Mouse (Mus musculus) midbrain, embryonic 14.5 days (tissue): ENCODE results near the gene Map3k5. TPM values are rescaled to one million over a fixed set of nuclear protein-coding genes. Genes with fewer than 3 reads are reported as not detected.

Experiments used
- ATAC-seq: fragments of 200-750 bp; cut with Nextera tagmentation; 2 replicates; pipeline ENCODE4 v1.8.0; 2017; ENCODE audit warnings: moderate number of reproducible peaks, moderate library complexity; ENCODE audit not compliant: low FRiP score, low TSS enrichment
- DNase-seq: peaks from one replicate; pipeline ENCODE4 v3.0.0-alpha.2; 2015
- H3K27ac ChIP-seq: fragments of 300-500 bp; sonication (generic); replicated peaks from 2 replicates; pipeline ENCODE4 v1.5.1; 2014; ENCODE audit warnings: mild to moderate bottlenecking, low read depth, low read length, moderate library complexity
- H3K27me3 ChIP-seq: fragments of 300-500 bp; sonication (generic); 2 replicates; pipeline ENCODE4 v1.6.1; 2014; ENCODE audit warnings: low read length, control low read depth, mixed read lengths; ENCODE audit not compliant: control insufficient read depth, insufficient read depth
- H3K36me3 ChIP-seq: fragments of 300-500 bp; sonication (generic); 2 replicates; pipeline ENCODE4 v1.6.1; 2014; ENCODE audit warnings: low read length, control low read depth; ENCODE audit not compliant: control insufficient read depth, insufficient read depth
- H3K4me1 ChIP-seq: fragments of 300-500 bp; sonication (generic); 2 replicates; pipeline ENCODE4 v1.6.1; 2014; ENCODE audit warnings: mild to moderate bottlenecking, antibody characterized with exemption, low read length, control low read depth; ENCODE audit not compliant: control insufficient read depth, insufficient read depth
- H3K4me2 ChIP-seq: fragments of 300-500 bp; sonication (generic); 2 replicates; pipeline ENCODE4 v1.6.1; 2014; ENCODE audit warnings: mild to moderate bottlenecking, low read length, moderate library complexity
- H3K4me3 ChIP-seq: fragments of 300-500 bp; sonication (generic); replicated peaks from 2 replicates; pipeline ENCODE4 v1.5.1; 2014; ENCODE audit warnings: low read depth, low read length
- H3K9ac ChIP-seq: fragments of 300-500 bp; sonication (generic); replicated peaks from 2 replicates; pipeline ENCODE4 v1.6.1; 2014; ENCODE audit warnings: mild to moderate bottlenecking, low read length, moderate library complexity
- H3K9me3 ChIP-seq: fragments of 300-500 bp; sonication (generic); 2 replicates; pipeline ENCODE4 v1.6.1; 2016; ENCODE audit warnings: low read length, control low read depth, mixed read lengths; ENCODE audit not compliant: control insufficient read depth
- WGBS: fragments of 180-500 bp; shearing (Covaris S2); extraction: QIAGEN DNeasy Blood & Tissue Kit; methylation state at CpG from one replicate; pipeline ENCODE4 v1.1.7; 2014; 5-methylcytosine and 5-hydroxymethylcytosine counted together
- polyA plus RNA-seq: library from polyadenylated mRNA; unstranded; fragments of >200 nt; fragmentation: Nextera tagmentation; extraction: Ambion mirVana; gene quantifications from 2 replicates; pipeline ENCODE4 v1.2.1, GENCODE M21; 2014

The Map3k5 gene
- polyA plus RNA-seq, 1 experiment from 2014 or later: 0.72 TPM

- Histone ChIP-seq H3K4me3 (no peak overlapping the region), H3K9me3 (no peaks in the 10 kb centered on the region), H3K36me3 (no peaks in the 10 kb centered on the region), H3K27ac (no peak overlapping the region), H3K4me2 (no peak overlapping the region), H3K4me1 (0 out of 2 replicates have a peak, but pooled peaks cover 2% of the 10 kb centered on the region), H3K9ac (no peak overlapping the region), H3K27me3 (no peaks in the 10 kb centered on the region)
- DNase-seq (no peak), ATAC-seq (no peak)
- WGBS: 90% methylated on average over 3 of the region's 3 CpGs
Observed at GRCm38 (mm10) chr10:20010018-20010417, 75.7 kb downstream of the Map3k5 start.

GRCm38 (mm10) chr10:20018406-20018805 is 84.1 kb downstream of the Map3k5 start:
- H3K4me3 ChIP-seq: no peak overlapping the region
- H3K9ac ChIP-seq: no peak overlapping the region
- peaks cover 6% of the 10 kb centered on the region for H3K9me3 ChIP-seq
- no peak for ATAC-seq
- H3K4me2 ChIP-seq: no peak overlapping the region
- H3K27me3 ChIP-seq: no peaks in the 10 kb centered on the region
- H3K4me1 ChIP-seq: no peaks in the 10 kb centered on the region
- no peak overlapping the region for H3K27ac ChIP-seq
- peak; percentile 23 for DNase-seq
- no peaks in the 10 kb centered on the region for H3K36me3 ChIP-seq
- WGBS: 92% methylated on average over 10 of the region's 10 CpGs

DNA sequence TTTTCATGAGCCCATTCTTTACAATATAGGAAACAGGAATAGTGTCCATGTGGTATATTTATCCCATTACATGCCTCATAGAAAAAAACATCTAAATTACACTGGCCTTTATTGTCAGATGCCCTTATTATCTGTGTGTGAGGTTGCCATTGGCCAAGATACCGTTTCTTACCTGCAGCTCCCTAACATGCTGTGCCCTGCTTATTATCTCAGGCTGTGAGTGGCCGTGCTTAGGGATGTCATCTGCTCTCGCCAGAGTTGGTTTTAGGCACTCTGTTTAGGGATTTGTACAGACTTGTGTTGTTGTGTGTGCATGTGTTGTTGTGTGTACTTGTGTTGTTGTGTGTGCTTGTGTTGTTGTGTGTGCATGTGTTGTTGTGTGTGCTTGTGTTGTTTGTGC is 84.5 kb downstream of the Map3k5 start:
- peaks cover 6% of the 10 kb centered on the region for H3K9me3 ChIP-seq
- no peak overlapping the region for H3K9ac ChIP-seq
- H3K4me1 ChIP-seq: no peaks in the 10 kb centered on the region
- H3K27me3 ChIP-seq: no peaks in the 10 kb centered on the region
- no peak overlapping the region for H3K4me3 ChIP-seq
- DNase-seq: no peak
- H3K4me2 ChIP-seq: no peak overlapping the region
- ATAC-seq: no peak
- no peak overlapping the region for H3K27ac ChIP-seq
- H3K36me3 ChIP-seq: no peaks in the 10 kb centered on the region
- 89% methylated on average over 3 of the region's 3 CpGs for WGBS

DNA sequence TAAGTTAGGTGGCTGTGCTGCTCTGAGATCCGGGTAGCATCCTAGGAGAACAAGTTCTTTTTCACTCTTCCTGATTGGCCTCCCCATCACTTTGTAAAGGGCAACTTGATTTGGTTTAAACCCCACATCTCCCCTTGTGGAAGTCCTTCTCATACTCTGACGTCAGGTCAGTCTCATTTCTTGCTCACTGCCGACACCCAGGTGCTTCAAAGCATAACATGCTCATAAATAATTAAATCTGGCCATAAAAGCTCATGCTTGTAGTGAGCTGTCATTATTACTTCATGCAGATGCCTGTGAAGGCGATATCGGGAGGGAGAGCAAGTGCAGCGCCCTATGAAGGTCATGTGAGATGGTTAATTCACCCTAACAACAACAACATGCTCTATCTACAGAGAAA is 87.0 kb downstream of the Map3k5 start:
- Histone ChIP-seq H3K4me2 (no peak overlapping the region), H3K4me3 (no peak overlapping the region), H3K36me3 (no peaks in the 10 kb centered on the region), H3K9ac (no peak overlapping the region), H3K9me3 (peaks cover 6% of the 10 kb centered on the region), H3K27ac (no peak overlapping the region), H3K27me3 (no peaks in the 10 kb centered on the region), H3K4me1 (no peaks in the 10 kb centered on the region)
- ATAC-seq (no peak), DNase-seq (no peak)
- WGBS: 81% methylated on average over 6 of the region's 6 CpGs

DNA sequence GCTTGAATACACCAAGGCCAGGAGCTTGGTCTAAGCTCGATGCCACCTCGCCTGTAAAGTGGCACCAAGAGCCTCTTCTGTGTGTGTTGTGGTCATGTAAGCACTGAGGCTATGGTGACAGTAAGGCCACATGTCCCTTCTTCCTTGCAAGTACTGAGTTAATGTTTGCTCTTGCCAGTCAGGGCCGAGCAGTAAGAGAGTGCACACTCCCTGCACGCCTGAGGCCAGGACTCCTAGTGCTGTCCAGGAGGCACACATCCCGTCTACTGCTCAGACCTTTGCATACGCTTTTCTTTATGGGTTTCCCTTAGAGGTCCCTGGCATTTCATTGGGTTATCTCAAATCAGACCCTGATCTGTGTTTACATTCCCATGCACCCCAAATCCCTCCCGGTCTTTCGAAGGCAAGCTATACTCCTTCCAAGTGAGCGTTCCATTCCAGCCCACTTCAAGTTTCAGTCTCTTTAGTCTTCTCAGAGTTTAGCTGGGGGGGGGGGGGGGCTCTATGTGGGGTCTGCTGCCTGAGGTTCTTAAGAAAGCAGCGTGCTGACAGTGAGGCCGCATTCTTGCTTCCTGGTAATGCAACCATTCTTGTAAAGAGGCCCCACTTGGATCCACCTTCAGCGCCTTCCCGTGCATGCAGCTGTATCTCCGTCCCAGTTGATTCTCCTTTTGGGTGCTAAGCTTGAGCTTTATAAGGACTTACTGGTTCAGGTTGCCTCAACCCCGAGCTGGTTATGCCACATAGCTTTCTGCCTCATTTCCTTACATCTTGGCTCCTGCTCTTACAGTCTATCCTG is 87.6 kb downstream of the Map3k5 start:
- Histone ChIP-seq H3K9ac (no peak overlapping the region), H3K36me3 (no peaks in the 10 kb centered on the region)

GRCm38 (mm10) chr10:20022608-20023340 is 88.5 kb downstream of the Map3k5 start:
- Histone ChIP-seq H3K9me3 (peaks cover 4% of the 10 kb centered on the region), H3K4me1 (no peaks in the 10 kb centered on the region), H3K27me3 (no peaks in the 10 kb centered on the region), H3K4me3 (no peak overlapping the region), H3K9ac (no peak overlapping the region), H3K36me3 (no peaks in the 10 kb centered on the region), H3K4me2 (no peak overlapping the region), H3K27ac (no peak overlapping the region)
- DNase-seq: peak; percentile 27
- WGBS: 52% methylated on average over 10 of the region's 10 CpGs
- ATAC-seq: no peak

More for the DNA sequence above, 87.6 kb downstream of the Map3k5 start:
- H3K4me1 ChIP-seq: no peaks in the 10 kb centered on the region
- WGBS: 85% methylated on average over 15 of the region's 15 CpGs
- no peak for ATAC-seq
- H3K27me3 ChIP-seq: no peaks in the 10 kb centered on the region
- H3K4me2 ChIP-seq: no peak overlapping the region
- no peak overlapping the region for H3K4me3 ChIP-seq
- H3K9me3 ChIP-seq: peaks cover 6% of the 10 kb centered on the region
- no peak overlapping the region for H3K27ac ChIP-seq
- DNase-seq: no peak

- no peak for DNase-seq
- Histone ChIP-seq H3K4me2 (no peak overlapping the region), H3K9ac (no peak overlapping the region), H3K4me1 (no peaks in the 10 kb centered on the region), H3K27ac (no peak overlapping the region), H3K27me3 (no peaks in the 10 kb centered on the region), H3K4me3 (no peak overlapping the region), H3K36me3 (no peaks in the 10 kb centered on the region), H3K9me3 (no peaks in the 10 kb centered on the region)
- no peak for ATAC-seq
- WGBS: 75% methylated on average over 10 of the region's 10 CpGs
Observed at GRCm38 (mm10) chr10:20023524-20023923, 89.3 kb downstream of the Map3k5 start.

DNA sequence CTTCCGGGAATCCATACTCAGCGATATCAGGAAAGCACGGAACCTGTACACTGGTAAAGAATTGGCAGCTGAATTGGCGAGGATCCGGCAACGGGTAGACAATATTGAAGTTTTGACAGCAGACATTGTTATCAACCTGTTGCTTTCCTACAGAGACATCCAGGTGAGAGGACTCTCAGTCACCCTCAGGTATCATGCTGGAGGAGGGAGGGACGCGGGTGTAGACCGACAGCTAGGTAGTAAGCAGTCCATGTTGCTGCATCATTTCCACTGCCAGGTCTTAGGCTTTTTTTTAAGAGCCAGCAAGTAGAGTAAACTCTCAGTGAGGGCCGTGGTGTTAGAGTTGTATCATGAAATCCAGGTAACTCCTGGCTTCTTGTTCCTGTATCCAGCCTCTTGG is 90.6 kb downstream of the Map3k5 start:
- WGBS: 95% methylated on average over 10 of the region's 10 CpGs
- Histone ChIP-seq H3K27ac (no peak overlapping the region), H3K27me3 (no peaks in the 10 kb centered on the region), H3K4me1 (no peaks in the 10 kb centered on the region), H3K36me3 (no peaks in the 10 kb centered on the region), H3K9me3 (no peaks in the 10 kb centered on the region), H3K4me3 (no peak overlapping the region), H3K4me2 (no peak overlapping the region), H3K9ac (no peak overlapping the region)
- DNase-seq (no peak), ATAC-seq (no peak)
